Mouse (Mus musculus) midbrain, embryonic 13.5 days (tissue): ENCODE data around the gene Calm2. TPM values are rescaled to one million over a fixed set of nuclear protein-coding genes. Genes with fewer than 3 reads are reported as not detected.

Experiments
- ATAC-seq: fragments of 200-750 bp; cut with Nextera tagmentation; 2 replicates; pipeline ENCODE4 v1.8.0; 2017; ENCODE audit warnings: mild to moderate bottlenecking, moderate TSS enrichment, moderate library complexity
- H3K27ac ChIP-seq: fragments of 300-500 bp; sonication (generic); 2 replicates; pipeline ENCODE4 v1.5.1; 2015; ENCODE audit warnings: inconsistent platforms, mild to moderate bottlenecking, moderate library complexity
- H3K27me3 ChIP-seq: fragments of 300-500 bp; sonication (generic); 2 replicates; pipeline ENCODE4 v1.6.1; 2015; ENCODE audit warnings: mild to moderate bottlenecking, inconsistent platforms
- H3K36me3 ChIP-seq: fragments of 300-500 bp; sonication (generic); 2 replicates; pipeline ENCODE4 v1.6.1; 2015; ENCODE audit warnings: mild to moderate bottlenecking, inconsistent platforms
- H3K4me1 ChIP-seq: fragments of 300-500 bp; sonication (generic); replicated peaks from 2 replicates; pipeline ENCODE4 v1.6.1; 2015; ENCODE audit warnings: inconsistent platforms
- H3K4me2 ChIP-seq: fragments of 300-500 bp; sonication (generic); replicated peaks from 2 replicates; pipeline ENCODE4 v1.6.1; 2015; ENCODE audit warnings: moderate library complexity, mild to moderate bottlenecking, inconsistent platforms
- H3K4me3 ChIP-seq: fragments of 300-500 bp; sonication (generic); replicated peaks from 2 replicates; pipeline ENCODE4 v1.5.1; 2015; ENCODE audit warnings: mild to moderate bottlenecking, inconsistent platforms
- H3K9ac ChIP-seq: fragments of 300-500 bp; sonication (generic); replicated peaks from 2 replicates; pipeline ENCODE4 v1.6.1; 2015; ENCODE audit warnings: mild to moderate bottlenecking, inconsistent platforms
- H3K9me3 ChIP-seq: fragments of 300-500 bp; sonication (generic); 2 replicates; pipeline ENCODE4 v1.6.1; 2016; ENCODE audit warnings: mild to moderate bottlenecking, inconsistent platforms
- WGBS: fragments of 180-500 bp; shearing (Covaris S2); methylation state at CpG from one replicate; pipeline ENCODE4 v1.1.7; 2015; 5-methylcytosine and 5-hydroxymethylcytosine counted together
- polyA plus RNA-seq: library from polyadenylated mRNA; unstranded; fragments of >200 nt; fragmentation: Nextera tagmentation; extraction: Ambion mirVana; gene quantifications from 2 replicates; pipeline ENCODE4 v1.2.1, GENCODE M21; 2015

Calm2 gene
- polyA plus RNA-seq, 1 experiment from 2014 or later, result 1,571 TPM

GRCm38 (mm10) chr17:87458911-87459749 is 12.4 kb upstream of the Calm2 start:
- Histone ChIP-seq H3K9me3 (no peaks in the 10 kb centered on the region), H3K27me3 (no peaks in the 10 kb centered on the region), H3K9ac (peak overlapping the region; percentile 21), H3K4me3 (no peak overlapping the region), H3K36me3 (no peaks in the 10 kb centered on the region), H3K4me2 (0 out of 2 replicates have a peak overlapping the region, but pooled peaks have one; percentile 17), H3K4me1 (peaks cover 44% of the 10 kb centered on the region), H3K27ac (peak overlapping the region; percentile 57)
- ATAC-seq, result 0 out of 2 replicates have a peak, but pooled peaks have one; percentile 14
- 12% methylated on average over 13 of the region's 17 CpGs for WGBS

GRCm38 (mm10) chr17:87457961-87458360 is 11.2 kb upstream of the Calm2 start:
- H3K27me3 ChIP-seq, result no peaks in the 10 kb centered on the region
- no peaks in the 10 kb centered on the region for H3K36me3 ChIP-seq
- WGBS, result 46% methylated on average over 7 of the region's 7 CpGs
- peak overlapping the region; percentile 41; the same call in 1 of the 2 replicates for H3K27ac ChIP-seq
- no peak overlapping the region for H3K4me2 ChIP-seq
- no peak for ATAC-seq
- no peak overlapping the region for H3K4me3 ChIP-seq
- H3K9ac ChIP-seq, result no peak overlapping the region
- peaks cover 44% of the 10 kb centered on the region for H3K4me1 ChIP-seq
- no peaks in the 10 kb centered on the region for H3K9me3 ChIP-seq

GRCm38 (mm10) chr17:87454121-87454520 is 7.4 kb upstream of the Calm2 start:
- no peaks in the 10 kb centered on the region for H3K27me3 ChIP-seq
- no peak overlapping the region for H3K4me3 ChIP-seq
- WGBS, result 92% methylated on average over 3 of the region's 3 CpGs
- ATAC-seq, result no peak
- no peak overlapping the region for H3K27ac ChIP-seq
- no peak overlapping the region for H3K4me2 ChIP-seq
- no peaks in the 10 kb centered on the region for H3K36me3 ChIP-seq
- no peak overlapping the region for H3K9ac ChIP-seq
- H3K9me3 ChIP-seq, result no peaks in the 10 kb centered on the region
- peaks cover 15% of the 10 kb centered on the region for H3K4me1 ChIP-seq

GRCm38 (mm10) chr17:87453336-87453735 is 6.6 kb upstream of the Calm2 start:
- H3K4me3 ChIP-seq, result no peak overlapping the region
- no peaks in the 10 kb centered on the region for H3K27me3 ChIP-seq
- no peak overlapping the region for H3K9ac ChIP-seq
- no peak overlapping the region for H3K27ac ChIP-seq
- ATAC-seq, result no peak
- H3K4me2 ChIP-seq, result no peak overlapping the region
- H3K36me3 ChIP-seq, result no peaks in the 10 kb centered on the region
- H3K4me1 ChIP-seq, result peaks cover 7% of the 10 kb centered on the region
- H3K9me3 ChIP-seq, result no peaks in the 10 kb centered on the region
- 84% methylated on average over 7 of the region's 7 CpGs for WGBS

- H3K4me3 ChIP-seq, result no peak overlapping the region
Observed at GRCm38 (mm10) chr17:87448881-87449280, 2.1 kb upstream of the Calm2 start.

GRCm38 (mm10) chr17:87448339-87448738 is 1.6 kb upstream of the Calm2 start:
- no peak overlapping the region for H3K9ac ChIP-seq
- no peak overlapping the region for H3K4me2 ChIP-seq
- H3K4me3 ChIP-seq, result no peak overlapping the region
- H3K27ac ChIP-seq, result no peak overlapping the region
- no peak for ATAC-seq
- H3K9me3 ChIP-seq, result no peaks in the 10 kb centered on the region
- 89% methylated on average over 9 of the region's 9 CpGs for WGBS
- peaks cover 21% of the 10 kb centered on the region for H3K4me1 ChIP-seq
- H3K27me3 ChIP-seq, result no peaks in the 10 kb centered on the region
- H3K36me3 ChIP-seq, result no peaks in the 10 kb centered on the region

More at GRCm38 (mm10) chr17:87448881-87449280, 2.1 kb upstream of the Calm2 start:
- Histone ChIP-seq H3K27me3 (no peaks in the 10 kb centered on the region), H3K9me3 (no peaks in the 10 kb centered on the region), H3K4me2 (no peak overlapping the region), H3K9ac (no peak overlapping the region), H3K27ac (no peak overlapping the region), H3K4me1 (peaks cover 16% of the 10 kb centered on the region), H3K36me3 (no peaks in the 10 kb centered on the region)
- ATAC-seq, result no peak
- 90% methylated on average over 8 of the region's 8 CpGs for WGBS

GRCm38 (mm10) chr17:87447612-87448200 is 971 bp upstream of the Calm2 start:
- H3K27me3 ChIP-seq, result no peaks in the 10 kb centered on the region
- peak overlapping the region; percentile 61 for H3K4me2 ChIP-seq
- peak overlapping the region; percentile 91 for H3K4me3 ChIP-seq
- no peak for ATAC-seq
- H3K27ac ChIP-seq, result peak overlapping the region; percentile 99
- H3K9me3 ChIP-seq, result no peaks in the 10 kb centered on the region
- H3K4me1 ChIP-seq, result peaks cover 28% of the 10 kb centered on the region
- H3K36me3 ChIP-seq, result no peaks in the 10 kb centered on the region
- peak overlapping the region; percentile 99 for H3K9ac ChIP-seq
- 32% methylated on average over 12 of the region's 12 CpGs for WGBS

GRCm38 (mm10) chr17:87445917-87446766 is 593 bp downstream of the Calm2 start:
- ATAC-seq, result peak; percentile 83
- H3K27me3 ChIP-seq, result no peaks in the 10 kb centered on the region
- WGBS, result under 1% methylated on average over 32 of the region's 86 CpGs

GRCm38 (mm10) chr17:87445337-87445916 is 1.3 kb downstream of the Calm2 start:
- under 1% methylated on average over 13 of the region's 13 CpGs for WGBS
- peak overlapping the region; percentile 99 for H3K9ac ChIP-seq
- H3K27me3 ChIP-seq, result no peaks in the 10 kb centered on the region

More at GRCm38 (mm10) chr17:87445917-87446766, 593 bp downstream of the Calm2 start:
- Histone ChIP-seq H3K4me3 (peak overlapping the region; percentile 91), H3K9me3 (no peaks in the 10 kb centered on the region), H3K27ac (peak overlapping the region; percentile 99), H3K4me2 (peak overlapping the region; percentile 92), H3K36me3 (peaks cover 5% of the 10 kb centered on the region; the same call in 1 of the 2 replicates), H3K4me1 (peaks cover 42% of the 10 kb centered on the region), H3K9ac (peak overlapping the region; percentile 99)

GRCm38 (mm10) chr17:87444763-87445162 is 2.0 kb downstream of the Calm2 start:
- H3K4me1 ChIP-seq, result peaks cover 50% of the 10 kb centered on the region
- H3K4me2 ChIP-seq, result peak overlapping the region; percentile 92
- no peak for ATAC-seq
- H3K36me3 ChIP-seq, result peaks cover 6% of the 10 kb centered on the region; the same call in 1 of the 2 replicates
- H3K27me3 ChIP-seq, result no peaks in the 10 kb centered on the region
- H3K27ac ChIP-seq, result no peak overlapping the region
- no peaks in the 10 kb centered on the region for H3K9me3 ChIP-seq
- H3K9ac ChIP-seq, result peak overlapping the region; percentile 49; the same call in 1 of the 2 replicates
- H3K4me3 ChIP-seq, result peak overlapping the region; percentile 91
- WGBS, result 52% methylated on average over 4 of the region's 4 CpGs

More at GRCm38 (mm10) chr17:87445337-87445916, 1.3 kb downstream of the Calm2 start:
- Histone ChIP-seq H3K36me3 (peaks cover 6% of the 10 kb centered on the region; the same call in 1 of the 2 replicates), H3K27ac (peak overlapping the region; percentile 99), H3K4me1 (peaks cover 45% of the 10 kb centered on the region), H3K9me3 (no peaks in the 10 kb centered on the region), H3K4me2 (peak overlapping the region; percentile 92), H3K4me3 (peak overlapping the region; percentile 91)
- ATAC-seq, result no peak

- 72% methylated on average over 2 of the region's 2 CpGs for WGBS
Observed at GRCm38 (mm10) chr17:87441537-87441936, 5.2 kb downstream of the Calm2 start.

More at GRCm38 (mm10) chr17:87441537-87441936, 5.2 kb downstream of the Calm2 start:
- H3K4me2 ChIP-seq, result 0 out of 2 replicates have a peak overlapping the region, but pooled peaks have one; percentile 25
- peaks cover 58% of the 10 kb centered on the region for H3K4me1 ChIP-seq
- H3K9ac ChIP-seq, result no peak overlapping the region
- no peak for ATAC-seq
- no peak overlapping the region for H3K4me3 ChIP-seq
- H3K27me3 ChIP-seq, result no peaks in the 10 kb centered on the region
- no peaks in the 10 kb centered on the region for H3K9me3 ChIP-seq
- peaks cover 6% of the 10 kb centered on the region; the same call in 1 of the 2 replicates for H3K36me3 ChIP-seq
- H3K27ac ChIP-seq, result no peak overlapping the region
